Mouse (Mus musculus): ENCODE measurements at regions not wholly inside any gene's neighbourhood (a gene's known extent, or its start where the extent isn't known, plus 50 kb on each side); places are given as distances from the start of the nearest gene placed in this dataset.

DNA sequence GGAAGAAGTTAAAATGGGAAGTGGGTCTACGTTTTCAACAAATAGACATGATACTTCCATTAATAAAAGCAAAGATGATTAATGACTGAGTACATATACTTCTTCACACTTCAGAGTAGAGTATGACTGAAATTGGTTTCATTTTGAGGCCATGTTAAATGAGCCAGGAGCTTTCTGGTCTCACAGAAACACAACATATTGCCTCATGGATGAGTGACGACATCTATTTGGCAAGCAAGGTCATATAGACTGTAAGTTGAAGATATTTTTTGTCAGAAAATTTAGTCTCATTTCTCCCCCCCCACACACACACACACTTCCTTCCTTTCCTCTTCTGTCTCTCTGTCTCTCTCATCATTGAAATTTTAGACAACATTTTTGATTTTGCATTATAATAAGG lies 354.0 kb downstream of the Atp6ap1l start:
- Histone ChIP-seq H3K36me3 (ENCODE audit: control insufficient read depth, insufficient read depth, low read length) (no peaks in the 10 kb centered on the region), H3K4me1 (ENCODE audit: control insufficient read depth, insufficient read depth, low read length) (no peaks in the 10 kb centered on the region), H3K79me2 (replicated peaks; ENCODE audit: control insufficient read depth, insufficient read depth, low read length) (no peaks in the 10 kb centered on the region), H3K27ac (no peak overlapping the region), H3K9ac (ENCODE audit: low read depth, low read length) (no peak overlapping the region), H3K27me3 (ENCODE audit: control insufficient read depth, insufficient read depth, low read length) (no peaks in the 10 kb centered on the region), H3K4me3 (no peak overlapping the region)
- no peak for TF ChIP-seq POLR2A (IDR thresholded peaks at IDR 0.05; ENCODE audit: insufficient read depth, low read depth, low read length)
- intact Hi-C loops (cut with DNase I) = no loop called here
- 76% methylated on average over 2 of the region's 2 CpGs for WGBS
- no peak for DNase-seq

DNA sequence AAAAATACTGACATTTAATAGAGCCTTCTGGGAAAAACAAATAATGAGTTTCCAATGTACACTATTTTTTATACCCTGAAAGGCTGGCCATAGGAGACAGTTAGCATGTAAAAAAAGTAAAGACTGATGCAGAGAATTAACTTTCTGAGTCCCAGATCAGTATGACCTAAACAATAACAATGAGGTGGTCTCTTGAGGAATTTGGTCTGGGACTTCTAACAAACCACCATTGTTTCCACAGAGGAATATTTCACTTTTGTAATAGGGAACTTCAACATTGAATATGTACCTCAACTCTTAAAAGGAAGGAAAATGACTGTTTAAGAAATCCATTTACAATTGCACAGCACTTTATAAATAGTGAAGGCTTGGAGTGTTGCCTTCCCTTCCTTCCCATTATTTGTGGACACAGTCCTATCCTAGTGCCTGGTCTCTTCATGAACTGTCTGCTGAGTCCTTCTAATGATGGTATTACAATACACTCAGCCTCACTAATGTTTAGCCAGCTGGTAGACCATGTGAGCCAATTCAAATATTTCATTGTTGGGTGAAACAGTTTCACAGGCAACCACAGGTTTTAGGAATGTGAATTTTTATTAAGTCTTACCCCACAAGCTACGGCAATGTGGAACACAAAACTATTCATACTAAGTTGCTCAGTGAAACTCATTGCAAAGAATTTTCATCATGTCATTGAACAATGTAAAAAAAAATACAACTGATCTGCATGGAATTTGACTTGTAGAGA lies 358.7 kb downstream of the Atp6ap1l start:
- WGBS = 83% methylated on average over 1 of the region's 1 CpGs
- Histone ChIP-seq H3K4me3 (no peak overlapping the region), H3K27ac (no peak overlapping the region), H3K4me1 (ENCODE audit: control insufficient read depth, insufficient read depth, low read length) (no peaks in the 10 kb centered on the region), H3K36me3 (ENCODE audit: control insufficient read depth, insufficient read depth, low read length) (no peaks in the 10 kb centered on the region), H3K9ac (ENCODE audit: low read depth, low read length) (no peak overlapping the region), H3K79me2 (replicated peaks; ENCODE audit: control insufficient read depth, insufficient read depth, low read length) (no peaks in the 10 kb centered on the region), H3K27me3 (ENCODE audit: control insufficient read depth, insufficient read depth, low read length) (no peaks in the 10 kb centered on the region)
- no peak for TF ChIP-seq EP300 (IDR thresholded peaks at IDR 0.05; ENCODE audit: insufficient read depth, low read depth, low read length)
- no peak for TF ChIP-seq CTCF (IDR thresholded peaks at IDR 0.05)
- no peak for TF ChIP-seq POLR2A (IDR thresholded peaks at IDR 0.05; ENCODE audit: insufficient read depth, low read depth, low read length)
- intact Hi-C loops (cut with DNase I) = no loop called here
- no peak for DNase-seq

DNA sequence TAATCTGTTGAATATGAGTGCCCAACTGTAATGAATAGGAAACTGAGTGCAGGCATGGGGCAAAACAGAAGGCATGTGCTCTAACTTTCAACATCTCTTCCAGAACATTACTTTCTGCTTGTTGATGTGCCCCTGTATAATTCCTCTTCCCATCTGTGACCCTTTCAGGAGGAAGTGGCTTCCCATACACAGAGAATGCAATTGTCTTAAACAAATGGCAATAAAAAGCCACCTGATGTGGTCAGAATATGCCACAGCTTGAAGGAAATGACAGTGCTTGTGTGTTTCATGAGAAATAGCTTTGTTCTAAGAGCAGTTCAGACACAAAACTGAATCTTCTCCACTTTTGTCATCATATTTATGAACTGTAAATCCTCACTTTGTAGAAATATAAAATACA lies 359.3 kb downstream of the Atp6ap1l start:
- no peaks in the 10 kb centered on the region for H3K4me1 ChIP-seq (ENCODE audit: control insufficient read depth, insufficient read depth, low read length)
- no peaks in the 10 kb centered on the region for H3K79me2 ChIP-seq (replicated peaks; ENCODE audit: control insufficient read depth, insufficient read depth, low read length)
- intact Hi-C loops (cut with DNase I) = no loop called here
- TF ChIP-seq EP300 (IDR thresholded peaks at IDR 0.05; ENCODE audit: insufficient read depth, low read depth, low read length) = no peak
- TF ChIP-seq POLR2A (IDR thresholded peaks at IDR 0.05; ENCODE audit: insufficient read depth, low read depth, low read length) = no peak
- TF ChIP-seq CTCF (IDR thresholded peaks at IDR 0.05) = no peak
- H3K36me3 ChIP-seq (ENCODE audit: control insufficient read depth, insufficient read depth, low read length) = no peaks in the 10 kb centered on the region
- no peaks in the 10 kb centered on the region for H3K27me3 ChIP-seq (ENCODE audit: control insufficient read depth, insufficient read depth, low read length)
- H3K4me3 ChIP-seq = no peak overlapping the region
- DNase-seq = no peak
- H3K27ac ChIP-seq = no peak overlapping the region
- H3K9ac ChIP-seq (ENCODE audit: low read depth, low read length) = no peak overlapping the region

DNA sequence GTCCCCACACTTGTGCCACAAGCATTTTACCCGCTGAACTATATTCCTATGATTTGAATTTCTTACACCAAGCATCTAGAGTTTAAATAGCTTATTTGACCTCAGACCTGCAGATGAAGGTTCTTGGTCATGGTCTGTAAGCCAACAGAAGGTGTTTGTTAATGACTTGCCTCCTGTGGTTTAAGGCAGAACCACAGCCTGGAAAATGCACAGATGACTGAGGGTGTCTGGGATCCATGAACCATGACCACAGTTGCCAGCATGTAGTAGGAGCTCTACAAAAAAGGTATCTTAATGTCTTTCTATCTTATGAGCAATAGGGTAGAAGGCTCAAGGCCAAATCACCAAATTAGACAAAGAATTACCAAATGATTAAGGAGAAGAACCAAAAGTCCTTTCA lies 367.6 kb downstream of the Atp6ap1l start:
- no peak overlapping the region for H3K27ac ChIP-seq
- no peaks in the 10 kb centered on the region for H3K79me2 ChIP-seq (replicated peaks; ENCODE audit: control insufficient read depth, insufficient read depth, low read length)
- no peaks in the 10 kb centered on the region for H3K36me3 ChIP-seq (ENCODE audit: control insufficient read depth, insufficient read depth, low read length)
- no peak for DNase-seq
- H3K4me1 ChIP-seq (ENCODE audit: control insufficient read depth, insufficient read depth, low read length) = no peaks in the 10 kb centered on the region
- H3K27me3 ChIP-seq (ENCODE audit: control insufficient read depth, insufficient read depth, low read length) = no peaks in the 10 kb centered on the region
- 97% methylated on average over 1 of the region's 1 CpGs for WGBS
- no peak overlapping the region for H3K9ac ChIP-seq (ENCODE audit: low read depth, low read length)
- TF ChIP-seq EP300 (IDR thresholded peaks at IDR 0.05; ENCODE audit: insufficient read depth, low read depth, low read length) (no peak), POLR2A (IDR thresholded peaks at IDR 0.05; ENCODE audit: insufficient read depth, low read depth, low read length) (no peak), CTCF (IDR thresholded peaks at IDR 0.05) (no peak)
- intact Hi-C loops (cut with DNase I) = no loop called here
- no peak overlapping the region for H3K4me3 ChIP-seq

DNA sequence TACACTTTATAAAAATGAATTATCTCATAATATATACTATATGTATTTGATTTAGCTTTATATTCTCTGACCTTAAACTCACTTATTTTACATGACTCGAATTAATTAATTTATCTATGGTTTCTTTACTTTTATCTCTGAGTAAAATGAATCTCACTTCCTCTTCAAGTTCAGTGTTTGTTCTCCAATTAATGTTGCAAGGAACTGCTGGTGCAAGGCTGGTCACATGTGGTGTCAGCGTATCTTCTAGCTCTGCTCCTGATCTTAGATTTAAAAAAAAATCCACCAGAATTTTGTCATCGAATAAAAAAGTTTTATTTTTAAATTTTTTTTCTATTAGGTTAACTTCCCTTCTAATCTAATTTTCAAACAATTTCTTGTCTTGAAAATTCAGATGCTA lies 378.2 kb downstream of the Atp6ap1l start:
- H3K36me3 ChIP-seq (ENCODE audit: control insufficient read depth, insufficient read depth, low read length) = no peaks in the 10 kb centered on the region
- H3K27ac ChIP-seq = no peak overlapping the region
- intact Hi-C loops (cut with DNase I) = no loop called here
- no peaks in the 10 kb centered on the region for H3K79me2 ChIP-seq (replicated peaks; ENCODE audit: control insufficient read depth, insufficient read depth, low read length)
- TF ChIP-seq POLR2A (IDR thresholded peaks at IDR 0.05; ENCODE audit: insufficient read depth, low read depth, low read length) (no peak), EP300 (IDR thresholded peaks at IDR 0.05; ENCODE audit: insufficient read depth, low read depth, low read length) (no peak), CTCF (IDR thresholded peaks at IDR 0.05) (no peak)
- WGBS = 81% methylated on average over 3 of the region's 3 CpGs
- no peaks in the 10 kb centered on the region for H3K4me1 ChIP-seq (ENCODE audit: control insufficient read depth, insufficient read depth, low read length)
- no peaks in the 10 kb centered on the region for H3K27me3 ChIP-seq (ENCODE audit: control insufficient read depth, insufficient read depth, low read length)
- no peak for DNase-seq
- no peak overlapping the region for H3K9ac ChIP-seq (ENCODE audit: low read depth, low read length)
- H3K4me3 ChIP-seq = no peak overlapping the region

DNA sequence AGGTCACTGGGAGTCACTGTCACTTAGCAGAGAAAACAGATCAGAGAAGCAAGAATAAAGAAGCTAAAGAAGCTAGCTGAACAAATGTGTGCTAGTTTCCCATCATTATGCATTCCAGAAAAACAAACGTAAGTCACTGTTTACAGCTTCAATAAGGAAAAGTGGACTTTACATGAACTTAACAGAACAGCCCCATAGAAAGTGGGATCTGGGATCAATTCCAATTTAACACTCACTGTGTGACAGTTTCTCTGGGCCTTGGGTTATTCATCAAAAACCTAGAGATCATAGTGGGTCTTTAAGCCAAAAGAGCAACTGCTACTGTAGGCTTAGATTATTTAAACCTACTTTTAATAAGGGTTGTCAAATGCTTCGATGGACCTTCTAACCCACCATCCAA lies 379.4 kb downstream of the Atp6ap1l start:
- no peak for DNase-seq
- H3K9ac ChIP-seq (ENCODE audit: low read depth, low read length) = no peak overlapping the region
- TF ChIP-seq EP300 (IDR thresholded peaks at IDR 0.05; ENCODE audit: insufficient read depth, low read depth, low read length) (no peak), POLR2A (IDR thresholded peaks at IDR 0.05; ENCODE audit: insufficient read depth, low read depth, low read length) (no peak), CTCF (IDR thresholded peaks at IDR 0.05) (no peak)
- H3K27ac ChIP-seq = no peak overlapping the region
- no peaks in the 10 kb centered on the region for H3K4me1 ChIP-seq (ENCODE audit: control insufficient read depth, insufficient read depth, low read length)
- H3K79me2 ChIP-seq (replicated peaks; ENCODE audit: control insufficient read depth, insufficient read depth, low read length) = no peaks in the 10 kb centered on the region
- intact Hi-C loops (cut with DNase I) = no loop called here
- no peaks in the 10 kb centered on the region for H3K36me3 ChIP-seq (ENCODE audit: control insufficient read depth, insufficient read depth, low read length)
- 86% methylated on average over 2 of the region's 2 CpGs for WGBS
- H3K27me3 ChIP-seq (ENCODE audit: control insufficient read depth, insufficient read depth, low read length) = no peaks in the 10 kb centered on the region
- no peak overlapping the region for H3K4me3 ChIP-seq
